Mouse (Mus musculus) G1E-ER4 (cell line): ENCODE measurements around the gene Osbpl3. TPM values are rescaled to one million over a fixed set of nuclear protein-coding genes. Genes with fewer than 3 reads are reported as not detected.

ENCODE experiments used
- GATA1 ChIP-seq: IDR thresholded peaks from one replicate; pipeline ENCODE4 v1.8.0; 2012; ENCODE audit warnings: low read length, inconsistent platforms
- polyA plus RNA-seq: library from polyadenylated mRNA; stranded (reverse); fragments of >175 nt; gene quantifications from 2 replicates; pipeline ENCODE4 v1.2.3, GENCODE M21; 2012

The Osbpl3 gene
- polyA plus RNA-seq, 1 experiment = not detected

GRCm38 (mm10) chr6:50262310-50262709, 193.7 kb downstream of the Osbpl3 start:
- TF ChIP-seq GATA1 = no peak

- no peak for TF ChIP-seq GATA1
Observed at GRCm38 (mm10) chr6:50261922-50262261, 194.1 kb downstream of the Osbpl3 start.

GRCm38 (mm10) chr6:50261201-50261921, 194.6 kb downstream of the Osbpl3 start:
- no peak for TF ChIP-seq GATA1

GRCm38 (mm10) chr6:50255356-50255755, 200.6 kb downstream of the Osbpl3 start:
- no peak for TF ChIP-seq GATA1

- no peak for TF ChIP-seq GATA1
Observed at GRCm38 (mm10) chr6:50254723-50255184, 201.2 kb downstream of the Osbpl3 start.

GRCm38 (mm10) chr6:50252690-50253089, 203.3 kb downstream of the Osbpl3 start:
- TF ChIP-seq GATA1 = no peak

- no peak for TF ChIP-seq GATA1
Observed at GRCm38 (mm10) chr6:50247791-50248190, 208.2 kb downstream of the Osbpl3 start.

- no peak for TF ChIP-seq GATA1
Observed at GRCm38 (mm10) chr6:50247356-50247755, 208.6 kb downstream of the Osbpl3 start.

- TF ChIP-seq GATA1 = no peak
Observed at GRCm38 (mm10) chr6:50244967-50245366, 211.0 kb downstream of the Osbpl3 start.

- TF ChIP-seq GATA1 = peak; percentile 92
Observed at GRCm38 (mm10) chr6:50244126-50244525, 211.9 kb downstream of the Osbpl3 start.

Other genes with a start within 250 kb of the Osbpl3 start
- not detected in 2 replicates for gene Gsdme, start 192.3 kb downstream of the Osbpl3 start, polyA plus RNA-seq
- gene Cycs, start 110.3 kb upstream of the Osbpl3 start, polyA plus RNA-seq = 3.7 and 6.4 TPM in 2 replicates
- gene 4921507P07Rik, start 140.4 kb upstream of the Osbpl3 start, polyA plus RNA-seq = not detected in 2 replicates
- gene Npvf, start 198.2 kb upstream of the Osbpl3 start, polyA plus RNA-seq = not detected in 2 replicates